Mouse (Mus musculus) stomach, postnatal 0 days (tissue): ENCODE results near the gene Rnf212.
A peak's percentile ranks its signal among the peaks of the same experiment; 100 is the strongest.

Experiments
- CTCF ChIP-seq: IDR thresholded peaks from 2 replicates; pipeline ENCODE4 v1.5.1; 2016; ENCODE audit warnings: antibody characterized with exemption, low read depth, mild to moderate bottlenecking, moderate library complexity
- EP300 ChIP-seq: optimal IDR thresholded peaks from 2 replicates; pipeline ENCODE3; 2016; ENCODE audit warnings: antibody characterized with exemption

DNA sequence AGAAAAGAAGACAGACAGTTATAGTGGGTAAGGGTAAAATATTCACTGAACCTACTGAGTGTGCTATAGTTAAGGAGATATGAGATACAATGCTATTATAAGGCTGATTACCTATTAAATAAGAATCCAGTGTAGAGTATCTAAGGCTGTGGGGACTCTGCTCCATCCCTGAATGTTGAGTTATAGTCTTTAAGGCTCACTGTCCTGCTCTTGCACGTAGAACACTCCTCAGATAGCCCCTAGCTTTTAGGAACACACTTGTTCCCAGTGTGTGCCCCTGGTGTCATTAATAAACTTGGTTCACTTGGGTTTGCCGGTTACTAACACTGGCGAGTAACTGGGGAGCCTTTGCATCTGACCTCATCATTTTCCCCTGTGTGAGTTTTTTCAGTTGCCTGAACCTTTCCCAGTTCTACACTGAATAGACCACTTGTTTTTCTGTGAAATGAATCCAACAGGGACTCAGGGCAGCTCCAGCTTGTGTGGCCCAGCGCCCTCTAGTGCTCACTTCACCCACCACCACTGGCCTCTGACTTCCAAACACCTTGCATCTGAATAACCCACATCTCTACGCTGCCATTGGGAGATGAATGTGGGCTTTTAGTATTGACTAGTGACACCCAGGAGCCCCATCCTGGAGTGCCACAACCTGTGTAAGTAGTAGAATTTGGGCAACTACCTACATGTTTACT is 48.1 kb downstream of the Rnf212 start:
- TF ChIP-seq CTCF (peak; percentile 89), EP300 (no peak)
